Mouse (Mus musculus): ENCODE results near the gene Ficd.

- no peak for TF ChIP-seq CTCF (IDR thresholded peaks at IDR 0.05; ENCODE audit: extremely low read depth, insufficient read length, insufficient replicate concordance, low read depth, low read length)
- TF ChIP-seq POLR2A (IDR thresholded peaks at IDR 0.05; ENCODE audit: low read depth, low read length), result no peak
Measured at GRCm38 (mm10) chr5:113736522-113737164, 1.0 kb downstream of the Ficd start.

Data from small intestine, adult 2 months (tissue).